Mouse (Mus musculus): ENCODE results near the gene Sox6. TPM values are rescaled to one million over a fixed set of nuclear protein-coding genes. Genes with fewer than 3 reads are reported as not detected.

Gene Sox6
- polyA plus RNA-seq, 1 experiment from 2014 or later, result 33.2 TPM

- Histone ChIP-seq H3K27me3 (replicated peaks) (no peaks in the 10 kb centered on the region), H3K9ac (no peak overlapping the region), H3K36me3 (no peaks in the 10 kb centered on the region), H3K27ac (ENCODE audit: poor library complexity, severe bottlenecking) (no peak overlapping the region), H3K9me3 (replicated peaks) (no peaks in the 10 kb centered on the region), H3K4me3 (no peak overlapping the region), H3K4me2 (no peak overlapping the region), H3K4me1 (replicated peaks) (peaks cover 17% of the 10 kb centered on the region)
- ATAC-seq (ENCODE audit: insufficient number of reproducible peaks, low FRiP score), result no peak
- 86% methylated on average over 7 of the region's 7 CpGs for WGBS
Observed at GRCm38 (mm10) chr7:115889926-115890325, 148.7 kb downstream of the Sox6 start.

- H3K27me3 ChIP-seq (replicated peaks), result no peaks in the 10 kb centered on the region
Observed at GRCm38 (mm10) chr7:115888561-115888960, 150.0 kb downstream of the Sox6 start.

GRCm38 (mm10) chr7:115888120-115888519 is 150.5 kb downstream of the Sox6 start:
- no peak overlapping the region for H3K9ac ChIP-seq
- WGBS, result 58% methylated on average over 7 of the region's 7 CpGs
- no peak for ATAC-seq (ENCODE audit: insufficient number of reproducible peaks, low FRiP score)

More at GRCm38 (mm10) chr7:115888561-115888960, 150.0 kb downstream of the Sox6 start:
- Histone ChIP-seq H3K4me3 (no peak overlapping the region), H3K4me2 (no peak overlapping the region), H3K9ac (no peak overlapping the region), H3K27ac (ENCODE audit: poor library complexity, severe bottlenecking) (no peak overlapping the region), H3K36me3 (no peaks in the 10 kb centered on the region), H3K9me3 (replicated peaks) (no peaks in the 10 kb centered on the region), H3K4me1 (replicated peaks) (peaks cover 6% of the 10 kb centered on the region)
- WGBS, result 78% methylated on average over 1 of the region's 1 CpGs
- ATAC-seq (ENCODE audit: insufficient number of reproducible peaks, low FRiP score), result no peak

GRCm38 (mm10) chr7:115872903-115873302 is 165.7 kb downstream of the Sox6 start:
- peaks cover 3% of the 10 kb centered on the region; the same call in 1 of the 2 replicates for H3K4me1 ChIP-seq (replicated peaks)
- WGBS, result 63% methylated on average over 2 of the region's 2 CpGs
- ATAC-seq (ENCODE audit: insufficient number of reproducible peaks, low FRiP score), result no peak

More at GRCm38 (mm10) chr7:115888120-115888519, 150.5 kb downstream of the Sox6 start:
- no peaks in the 10 kb centered on the region for H3K27me3 ChIP-seq (replicated peaks)
- no peak overlapping the region for H3K27ac ChIP-seq (ENCODE audit: poor library complexity, severe bottlenecking)
- no peak overlapping the region for H3K4me3 ChIP-seq
- peaks cover 5% of the 10 kb centered on the region; the same call in 1 of the 2 replicates for H3K4me1 ChIP-seq (replicated peaks)
- H3K4me2 ChIP-seq, result no peak overlapping the region
- no peaks in the 10 kb centered on the region for H3K36me3 ChIP-seq
- H3K9me3 ChIP-seq (replicated peaks), result no peaks in the 10 kb centered on the region

GRCm38 (mm10) chr7:115868504-115868903 is 170.1 kb downstream of the Sox6 start:
- Histone ChIP-seq H3K9ac (no peak overlapping the region), H3K4me1 (replicated peaks) (peaks cover 25% of the 10 kb centered on the region), H3K4me3 (no peak overlapping the region), H3K9me3 (replicated peaks) (no peaks in the 10 kb centered on the region), H3K36me3 (0 out of 2 replicates have a peak, but pooled peaks cover 3% of the 10 kb centered on the region), H3K27ac (ENCODE audit: poor library complexity, severe bottlenecking) (no peak overlapping the region), H3K27me3 (replicated peaks) (no peaks in the 10 kb centered on the region), H3K4me2 (no peak overlapping the region)
- ATAC-seq (ENCODE audit: insufficient number of reproducible peaks, low FRiP score), result no peak
- 78% methylated on average over 2 of the region's 2 CpGs for WGBS

More at GRCm38 (mm10) chr7:115872903-115873302, 165.7 kb downstream of the Sox6 start:
- Histone ChIP-seq H3K9me3 (replicated peaks) (no peaks in the 10 kb centered on the region), H3K27me3 (replicated peaks) (no peaks in the 10 kb centered on the region), H3K9ac (no peak overlapping the region), H3K4me3 (no peak overlapping the region), H3K36me3 (0 out of 2 replicates have a peak, but pooled peaks cover 3% of the 10 kb centered on the region), H3K27ac (ENCODE audit: poor library complexity, severe bottlenecking) (no peak overlapping the region), H3K4me2 (no peak overlapping the region)

- WGBS, result 49% methylated on average over 10 of the region's 10 CpGs
- no peak overlapping the region for H3K27ac ChIP-seq (ENCODE audit: poor library complexity, severe bottlenecking)
- H3K4me1 ChIP-seq (replicated peaks), result peaks cover 25% of the 10 kb centered on the region
- no peak overlapping the region for H3K4me3 ChIP-seq
- no peaks in the 10 kb centered on the region for H3K9me3 ChIP-seq (replicated peaks)
- H3K36me3 ChIP-seq, result no peaks in the 10 kb centered on the region
- peak overlapping the region; percentile 32; the same call in 1 of the 2 replicates for H3K4me2 ChIP-seq
- H3K9ac ChIP-seq, result no peak overlapping the region
- H3K27me3 ChIP-seq (replicated peaks), result no peaks in the 10 kb centered on the region
- ATAC-seq (ENCODE audit: insufficient number of reproducible peaks, low FRiP score), result no peak
Observed at GRCm38 (mm10) chr7:115867518-115868270, 170.9 kb downstream of the Sox6 start.

GRCm38 (mm10) chr7:115866698-115867500 is 171.7 kb downstream of the Sox6 start:
- 46% methylated on average over 9 of the region's 9 CpGs for WGBS
- Histone ChIP-seq H3K4me3 (no peak overlapping the region), H3K9me3 (replicated peaks) (no peaks in the 10 kb centered on the region), H3K9ac (no peak overlapping the region), H3K27me3 (replicated peaks) (no peaks in the 10 kb centered on the region), H3K4me1 (replicated peaks) (peaks cover 25% of the 10 kb centered on the region), H3K36me3 (no peaks in the 10 kb centered on the region), H3K27ac (ENCODE audit: poor library complexity, severe bottlenecking) (no peak overlapping the region), H3K4me2 (no peak overlapping the region)
- no peak for ATAC-seq (ENCODE audit: insufficient number of reproducible peaks, low FRiP score)

- no peak overlapping the region for H3K9ac ChIP-seq
- WGBS, result 35% methylated on average over 9 of the region's 9 CpGs
- H3K36me3 ChIP-seq, result no peaks in the 10 kb centered on the region
- H3K27me3 ChIP-seq (replicated peaks), result no peaks in the 10 kb centered on the region
- no peak overlapping the region for H3K4me3 ChIP-seq
- no peak overlapping the region for H3K4me2 ChIP-seq
- ATAC-seq (ENCODE audit: insufficient number of reproducible peaks, low FRiP score), result no peak
- peaks cover 25% of the 10 kb centered on the region for H3K4me1 ChIP-seq (replicated peaks)
- no peak overlapping the region for H3K27ac ChIP-seq (ENCODE audit: poor library complexity, severe bottlenecking)
- no peaks in the 10 kb centered on the region for H3K9me3 ChIP-seq (replicated peaks)
Observed at GRCm38 (mm10) chr7:115865979-115866697, 172.5 kb downstream of the Sox6 start.

GRCm38 (mm10) chr7:115865231-115865630 is 173.4 kb downstream of the Sox6 start:
- Histone ChIP-seq H3K4me3 (no peak overlapping the region), H3K9me3 (replicated peaks) (no peaks in the 10 kb centered on the region), H3K9ac (no peak overlapping the region), H3K36me3 (no peaks in the 10 kb centered on the region), H3K27ac (ENCODE audit: poor library complexity, severe bottlenecking) (no peak overlapping the region), H3K4me2 (no peak overlapping the region), H3K4me1 (replicated peaks) (peaks cover 25% of the 10 kb centered on the region), H3K27me3 (replicated peaks) (no peaks in the 10 kb centered on the region)
- 73% methylated on average over 6 of the region's 6 CpGs for WGBS
- ATAC-seq (ENCODE audit: insufficient number of reproducible peaks, low FRiP score), result no peak

- no peaks in the 10 kb centered on the region for H3K27me3 ChIP-seq (replicated peaks)
- H3K9me3 ChIP-seq (replicated peaks), result no peaks in the 10 kb centered on the region
- H3K4me3 ChIP-seq, result no peak overlapping the region
- no peak overlapping the region for H3K4me2 ChIP-seq
- no peak for ATAC-seq (ENCODE audit: insufficient number of reproducible peaks, low FRiP score)
- H3K36me3 ChIP-seq, result no peaks in the 10 kb centered on the region
- no peak overlapping the region for H3K9ac ChIP-seq
- no peak overlapping the region for H3K27ac ChIP-seq (ENCODE audit: poor library complexity, severe bottlenecking)
- 46% methylated on average over 2 of the region's 2 CpGs for WGBS
- peaks cover 25% of the 10 kb centered on the region for H3K4me1 ChIP-seq (replicated peaks)
Observed at GRCm38 (mm10) chr7:115864411-115864810, 174.2 kb downstream of the Sox6 start.

Measured in heart, embryonic 12.5 days (tissue).